Mouse (Mus musculus): ENCODE results near the gene Kif6. TPM values are rescaled to one million over a fixed set of nuclear protein-coding genes. Genes with fewer than 3 reads are reported as not detected.

Kif6 gene
- polyA plus RNA-seq, 2 experiments: 1.1 TPM

GRCm38 (mm10) chr17:49799168-49799567 is 184.2 kb downstream of the Kif6 start:
- no peaks in the 10 kb centered on the region for H3K9me3 ChIP-seq (ENCODE audit: control insufficient read depth, low read length)
- no peak for ATAC-seq (ENCODE audit: low FRiP score, low read depth)
- no peak overlapping the region for H3K4me2 ChIP-seq (replicated peaks; ENCODE audit: low read depth, low read length, severe bottlenecking)
- no peak overlapping the region for H3K9ac ChIP-seq (ENCODE audit: low read depth, low read length, severe bottlenecking)
- no peaks in the 10 kb centered on the region for H3K36me3 ChIP-seq (ENCODE audit: control insufficient read depth, insufficient read depth, low read length)
- no peak for TF ChIP-seq POLR2A (IDR thresholded peaks at IDR 0.05; ENCODE audit: borderline replicate concordance, extremely low read depth, insufficient read depth, insufficient read length)
- H3K4me1 ChIP-seq (ENCODE audit: control insufficient read depth, insufficient read depth, low read length): peaks cover 8% of the 10 kb centered on the region
- H3K4me3 ChIP-seq (replicated peaks; ENCODE audit: low read length): no peak overlapping the region
- DNase-seq (ENCODE audit: low spot score): no peak
- WGBS: 75% methylated on average over 5 of the region's 5 CpGs
- H3K27ac ChIP-seq (replicated peaks; ENCODE audit: low read depth, low read length): no peak overlapping the region
- H3K27me3 ChIP-seq (ENCODE audit: control insufficient read depth, insufficient read depth, low read length): no peaks in the 10 kb centered on the region

GRCm38 (mm10) chr17:49800157-49800556 is 185.2 kb downstream of the Kif6 start:
- no peak for ATAC-seq (ENCODE audit: low FRiP score, low read depth)
- Histone ChIP-seq H3K4me2 (replicated peaks; ENCODE audit: low read depth, low read length, severe bottlenecking) (no peak overlapping the region), H3K4me3 (replicated peaks; ENCODE audit: low read length) (no peak overlapping the region), H3K27ac (replicated peaks; ENCODE audit: low read depth, low read length) (no peak overlapping the region), H3K36me3 (ENCODE audit: control insufficient read depth, insufficient read depth, low read length) (no peaks in the 10 kb centered on the region), H3K9ac (ENCODE audit: low read depth, low read length, severe bottlenecking) (no peak overlapping the region), H3K4me1 (ENCODE audit: control insufficient read depth, insufficient read depth, low read length) (peaks cover 8% of the 10 kb centered on the region), H3K27me3 (ENCODE audit: control insufficient read depth, insufficient read depth, low read length) (no peaks in the 10 kb centered on the region), H3K9me3 (ENCODE audit: control insufficient read depth, low read length) (no peaks in the 10 kb centered on the region)
- TF ChIP-seq POLR2A (IDR thresholded peaks at IDR 0.05; ENCODE audit: borderline replicate concordance, extremely low read depth, insufficient read depth, insufficient read length): no peak
- 8% methylated on average over 2 of the region's 2 CpGs for WGBS
- no peak for DNase-seq (ENCODE audit: low spot score)

- no peak for TF ChIP-seq POLR2A (IDR thresholded peaks at IDR 0.05; ENCODE audit: borderline replicate concordance, extremely low read depth, insufficient read depth, insufficient read length)
- no peaks in the 10 kb centered on the region for H3K36me3 ChIP-seq (ENCODE audit: control insufficient read depth, insufficient read depth, low read length)
- 87% methylated on average over 4 of the region's 4 CpGs for WGBS
- no peak for DNase-seq (ENCODE audit: low spot score)
- H3K4me2 ChIP-seq (replicated peaks; ENCODE audit: low read depth, low read length, severe bottlenecking): no peak overlapping the region
- no peak overlapping the region for H3K27ac ChIP-seq (replicated peaks; ENCODE audit: low read depth, low read length)
- no peak overlapping the region for H3K4me3 ChIP-seq (replicated peaks; ENCODE audit: low read length)
- ATAC-seq (ENCODE audit: low FRiP score, low read depth): no peak
- H3K9me3 ChIP-seq (ENCODE audit: control insufficient read depth, low read length): no peaks in the 10 kb centered on the region
- no peaks in the 10 kb centered on the region for H3K27me3 ChIP-seq (ENCODE audit: control insufficient read depth, insufficient read depth, low read length)
- no peak overlapping the region for H3K9ac ChIP-seq (ENCODE audit: low read depth, low read length, severe bottlenecking)
- peaks cover 15% of the 10 kb centered on the region for H3K4me1 ChIP-seq (ENCODE audit: control insufficient read depth, insufficient read depth, low read length)
These were observed 192.5 kb downstream of the Kif6 start for GRCm38 (mm10) chr17:49807461-49807860.

GRCm38 (mm10) chr17:49808712-49809343 is 193.9 kb downstream of the Kif6 start:
- Histone ChIP-seq H3K9ac (ENCODE audit: low read depth, low read length, severe bottlenecking) (no peak overlapping the region), H3K4me3 (replicated peaks; ENCODE audit: low read length) (no peak overlapping the region), H3K4me2 (replicated peaks; ENCODE audit: low read depth, low read length, severe bottlenecking) (no peak overlapping the region), H3K27ac (replicated peaks; ENCODE audit: low read depth, low read length) (no peak overlapping the region), H3K36me3 (ENCODE audit: control insufficient read depth, insufficient read depth, low read length) (no peaks in the 10 kb centered on the region), H3K9me3 (ENCODE audit: control insufficient read depth, low read length) (no peaks in the 10 kb centered on the region), H3K4me1 (ENCODE audit: control insufficient read depth, insufficient read depth, low read length) (peaks cover 15% of the 10 kb centered on the region), H3K27me3 (ENCODE audit: control insufficient read depth, insufficient read depth, low read length) (no peaks in the 10 kb centered on the region)
- DNase-seq (ENCODE audit: low spot score): no peak
- TF ChIP-seq POLR2A (IDR thresholded peaks at IDR 0.05; ENCODE audit: borderline replicate concordance, extremely low read depth, insufficient read depth, insufficient read length): no peak
- WGBS: 23% methylated on average over 6 of the region's 6 CpGs
- no peak for ATAC-seq (ENCODE audit: low FRiP score, low read depth)

- H3K9ac ChIP-seq (ENCODE audit: low read depth, low read length, severe bottlenecking): no peak overlapping the region
- peaks cover 17% of the 10 kb centered on the region for H3K4me1 ChIP-seq (ENCODE audit: control insufficient read depth, insufficient read depth, low read length)
- no peak for TF ChIP-seq POLR2A (IDR thresholded peaks at IDR 0.05; ENCODE audit: borderline replicate concordance, extremely low read depth, insufficient read depth, insufficient read length)
- H3K4me3 ChIP-seq (replicated peaks; ENCODE audit: low read length): no peak overlapping the region
- no peaks in the 10 kb centered on the region for H3K9me3 ChIP-seq (ENCODE audit: control insufficient read depth, low read length)
- H3K27ac ChIP-seq (replicated peaks; ENCODE audit: low read depth, low read length): no peak overlapping the region
- no peaks in the 10 kb centered on the region for H3K36me3 ChIP-seq (ENCODE audit: control insufficient read depth, insufficient read depth, low read length)
- WGBS: 87% methylated on average over 5 of the region's 5 CpGs
- DNase-seq (ENCODE audit: low spot score) (no peak), ATAC-seq (ENCODE audit: low FRiP score, low read depth) (no peak)
- no peaks in the 10 kb centered on the region for H3K27me3 ChIP-seq (ENCODE audit: control insufficient read depth, insufficient read depth, low read length)
- H3K4me2 ChIP-seq (replicated peaks; ENCODE audit: low read depth, low read length, severe bottlenecking): no peak overlapping the region
These were observed 199.1 kb downstream of the Kif6 start for GRCm38 (mm10) chr17:49813893-49814640.
